Mouse (Mus musculus) neutrophil, adult 59 days (primary cell): Measurements from ENCODE around the gene Nbas. TPM values are rescaled to one million over a fixed set of nuclear protein-coding genes. Genes with fewer than 3 reads are reported as not detected.

ENCODE experiments used
- total RNA-seq, 2 experiments: library from RNA; stranded (reverse); gene quantifications; 1 replicate in 1 of 2; 2 replicates in 1 of 2; pipeline ENCODE4 v1.2.4; 2023

The Nbas gene
- total RNA-seq: 10 to 100 TPM; 10.6 to 10.7 TPM

GRCm38 (mm10) chr12:13268826-13269449 is at the start of gene Nbas:
TSS of gene Nbas (plus strand) at chr12:13269133.

GRCm38 (mm10) chr12:13248691-13249572 is 20.0 kb upstream of the Nbas start, which contains the start of gene Ddx1:
TSS of gene Ddx1 (minus strand) at chr12:13249213.

Other genes with a start within 250 kb of the Nbas start
- 10 to 100 TPM; 18.4 to 26.4 TPM for gene Ddx1, start 19.9 kb upstream of the Nbas start, total RNA-seq